Mouse (Mus musculus): Measurements from ENCODE around the gene Otud5. TPM values are rescaled to one million over a fixed set of nuclear protein-coding genes. Genes with fewer than 3 reads are reported as not detected.
"Not testable (repeated sequence)": the region's sequence is repeated elsewhere in the genome, so short reads cannot be mapped to it uniquely, and the experiment has no call there.

Otud5 gene
- polyA plus RNA-seq, 1 experiment from 2014 or later: 45.4 TPM

DNA sequence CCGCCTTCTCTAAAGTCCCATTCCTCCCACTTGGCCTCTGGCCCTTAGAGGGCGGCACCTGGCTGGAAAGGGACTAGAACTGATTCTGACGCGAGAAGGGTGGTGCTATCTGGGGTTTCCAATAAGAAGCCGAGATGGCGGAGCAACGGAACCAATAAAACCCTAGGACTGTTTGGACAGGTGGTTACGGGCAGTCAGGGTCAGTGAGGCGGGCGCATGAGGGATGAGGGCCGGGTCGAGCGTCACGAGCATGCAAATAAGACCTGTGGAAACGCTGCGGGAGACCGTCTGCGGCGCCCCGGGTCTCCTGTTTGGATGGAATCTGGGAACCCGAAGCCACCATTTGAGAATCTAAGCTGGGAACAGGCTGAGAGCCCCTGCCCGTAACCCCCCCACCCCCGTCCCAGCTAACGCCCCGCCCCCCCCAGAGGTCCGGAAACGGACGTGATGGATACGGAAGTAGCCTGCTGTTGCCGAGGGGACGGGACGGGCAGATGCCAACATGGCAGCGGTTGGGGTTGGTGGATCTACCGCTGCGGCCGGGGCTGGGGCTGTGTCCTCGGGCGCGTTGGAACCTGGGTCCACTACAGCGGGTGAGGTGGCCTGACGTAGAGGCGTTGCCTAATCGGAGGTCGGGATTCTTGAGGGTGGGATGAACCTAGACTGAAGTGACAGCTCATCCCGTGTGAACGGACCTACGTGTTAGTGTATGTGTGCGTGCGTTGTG is 42.8 kb downstream of the Otud5 start, which contains the start of gene Slc35a2:
TSS of gene Slc35a2 (plus strand) at position 188 of the 727 bp plus-strand sequence.
- Histone ChIP-seq H3K27ac (peak within 1 kb of the TSS; percentile 75; the same call in 1 of the 2 replicates), H3K36me3 (peaks cover 3% of the 10 kb centered on the region; the same call in 1 of the 2 replicates), H3K27me3 (no peaks in the 10 kb centered on the region), H3K9ac (peak within 1 kb of the TSS; percentile 56), H3K4me3 (peak within 1 kb of the TSS; percentile 58), H3K4me2 (replicated peaks) (peak within 1 kb of the TSS; percentile 70), H3K4me1 (peaks cover 3% of the 10 kb centered on the region; the same call in 1 of the 2 replicates), H3K9me3 (no peaks in the 10 kb centered on the region)
- 12% methylated on average over 49 of the region's 49 CpGs for WGBS
- ATAC-seq (ENCODE audit: low FRiP score, low read depth): peak; percentile 90

DNA sequence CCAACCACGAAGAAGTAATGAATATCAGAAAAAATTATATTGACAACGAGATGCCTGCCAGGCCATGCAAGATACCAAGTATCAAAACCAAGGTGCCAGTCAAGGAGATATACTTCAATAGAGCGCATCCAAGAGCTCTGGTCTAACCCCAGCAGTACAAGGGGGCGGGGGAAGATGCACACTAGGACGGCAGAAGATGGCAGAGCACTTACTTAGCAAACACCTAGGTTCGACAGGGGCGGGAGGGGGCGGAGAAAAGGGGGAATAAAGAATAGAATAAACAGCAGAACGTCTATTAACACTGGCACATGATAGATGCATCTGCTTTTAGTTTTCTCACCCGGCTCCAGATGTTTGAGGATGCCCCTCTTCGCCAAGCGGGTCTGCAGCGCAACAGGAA is 57.0 kb downstream of the Otud5 start:
- Histone ChIP-seq H3K4me3 (peak overlapping the region; percentile 56), H3K9ac (peak overlapping the region; percentile 54), H3K9me3 (no peaks in the 10 kb centered on the region), H3K27ac (peak overlapping the region; percentile 79; the same call in 1 of the 2 replicates), H3K36me3 (peaks cover 26% of the 10 kb centered on the region), H3K27me3 (no peaks in the 10 kb centered on the region), H3K4me2 (replicated peaks) (peak overlapping the region; percentile 63), H3K4me1 (peaks cover 6% of the 10 kb centered on the region; the same call in 1 of the 2 replicates)
- WGBS: 39% methylated on average over 13 of the region's 13 CpGs
- no peak for ATAC-seq (ENCODE audit: low FRiP score, low read depth)

DNA sequence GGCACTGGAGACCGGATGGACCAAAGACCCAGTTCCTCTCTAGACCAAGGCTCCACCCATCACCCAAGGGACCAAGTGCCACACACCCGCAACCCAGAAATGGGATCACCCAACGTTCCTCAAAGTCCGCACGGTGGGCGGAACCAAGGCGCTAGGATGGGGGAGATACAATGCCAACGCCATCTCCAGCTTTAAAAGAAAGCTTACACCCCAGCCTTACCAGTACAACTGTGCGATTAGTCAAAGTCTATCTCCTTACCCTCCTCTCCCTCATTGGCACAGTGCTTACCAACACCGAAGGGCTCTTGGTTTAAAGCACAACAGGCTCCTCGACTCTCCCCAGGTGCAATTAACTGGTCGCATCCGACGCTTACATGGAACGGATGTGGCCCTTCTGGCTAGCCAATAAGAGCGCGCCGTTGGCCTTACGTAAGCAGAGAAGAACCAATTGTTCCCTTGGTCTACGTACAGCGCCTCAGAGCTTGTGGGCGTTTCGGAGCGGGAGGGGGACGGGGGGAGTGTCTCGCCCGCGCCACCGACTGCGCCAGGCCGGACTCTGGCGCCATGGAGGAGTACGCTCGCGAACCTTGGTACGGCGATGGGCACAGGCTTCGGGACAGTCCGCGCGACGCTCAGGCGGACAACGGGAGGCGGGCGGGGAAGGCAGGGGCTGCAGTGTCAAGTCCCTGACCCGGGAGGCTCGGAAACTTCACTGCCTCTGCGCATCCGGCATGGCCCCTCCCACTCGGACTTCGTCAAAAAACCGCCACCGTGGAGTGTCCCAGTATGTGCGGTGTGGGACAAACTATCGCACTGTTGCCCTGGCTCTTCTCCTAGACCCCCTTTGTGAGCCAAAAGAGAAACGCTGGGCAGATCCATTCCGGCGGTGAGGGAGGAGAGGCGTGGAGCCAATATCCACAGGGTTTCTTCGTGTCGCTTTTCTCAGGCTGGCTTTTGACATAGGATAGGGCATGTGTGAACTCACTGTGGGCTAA is 58.0 kb downstream of the Otud5 start, which contains the start of the genes Pqbp1 and Timm17b:
TSS of gene Pqbp1 (minus strand) at position 390 of the 995 bp plus-strand sequence.
TSS of gene Timm17b (plus strand) at position 478 of the 995 bp plus-strand sequence.
- peak; percentile 99 for ATAC-seq (ENCODE audit: low FRiP score, low read depth)
- H3K9me3 ChIP-seq: no peaks in the 10 kb centered on the region
- peak within 1 kb of the TSS; percentile 63 for H3K4me2 ChIP-seq (replicated peaks)
- peaks cover 6% of the 10 kb centered on the region; the same call in 1 of the 2 replicates for H3K4me1 ChIP-seq
- 18% methylated on average over 62 of the region's 62 CpGs for WGBS
- H3K27me3 ChIP-seq: no peaks in the 10 kb centered on the region
- H3K4me3 ChIP-seq: peak within 1 kb of the TSS; percentile 56
- peak within 1 kb of the TSS; percentile 70 for H3K9ac ChIP-seq
- H3K27ac ChIP-seq: peak within 1 kb of the TSS; percentile 79
- peaks cover 19% of the 10 kb centered on the region for H3K36me3 ChIP-seq

DNA sequence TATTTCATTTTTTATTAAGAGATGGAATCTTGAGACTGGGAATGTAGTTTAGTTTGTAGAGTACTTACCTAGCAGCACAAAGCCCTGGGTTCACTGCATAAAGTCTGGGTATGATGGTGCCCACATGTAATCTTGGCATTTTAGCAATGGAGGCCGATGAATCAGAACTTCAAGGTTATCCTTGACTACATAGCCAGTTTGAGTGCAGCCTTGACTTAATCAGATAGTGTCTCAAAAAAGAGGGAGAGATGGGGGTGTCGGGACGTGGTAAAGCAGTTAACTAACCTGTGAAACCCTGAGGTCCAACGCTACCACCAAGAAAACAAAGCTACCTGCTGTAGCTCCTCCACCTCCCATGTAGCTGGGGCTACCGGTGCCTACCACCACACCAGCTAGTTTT is 63.3 kb downstream of the Otud5 start:
- 86% methylated on average over 5 of the region's 5 CpGs for WGBS

DNA sequence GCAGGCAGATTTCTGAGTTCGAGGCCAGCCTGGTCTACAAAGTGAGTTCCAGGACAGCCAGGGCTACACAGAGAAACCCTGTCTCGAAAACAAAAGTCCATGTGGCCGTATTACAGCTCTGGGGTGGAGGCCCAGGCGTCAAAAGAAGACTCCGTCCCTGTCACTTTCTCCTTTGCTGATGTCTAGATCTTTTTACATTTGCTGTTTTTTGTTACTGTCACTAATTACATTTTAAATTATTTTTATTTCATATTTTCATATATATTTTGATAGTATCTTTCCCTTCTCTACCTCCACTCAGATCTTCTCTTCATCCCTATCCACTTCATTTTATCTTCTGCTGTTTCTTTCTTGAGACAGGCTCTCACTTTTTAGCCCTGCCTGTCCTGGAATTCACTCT is 66.6 kb downstream of the Otud5 start, which contains the start of gene Gm10491:
TSS of gene Gm10491 (minus strand) at position 101 of the 400 bp plus-strand sequence.
- Histone ChIP-seq H3K9me3 (no peaks in the 10 kb centered on the region), H3K4me2 (replicated peaks) (no peak within 1 kb of the TSS), H3K4me3 (no peak within 1 kb of the TSS), H3K9ac (no peak within 1 kb of the TSS), H3K27me3 (no peaks in the 10 kb centered on the region), H3K36me3 (peaks cover 12% of the 10 kb centered on the region), H3K4me1 (no peaks in the 10 kb centered on the region), H3K27ac (no peak within 1 kb of the TSS)
- 91% methylated on average over 5 of the region's 5 CpGs for WGBS
- no peak for ATAC-seq (ENCODE audit: low FRiP score, low read depth)

More for the DNA sequence above, 63.3 kb downstream of the Otud5 start:
- H3K4me2 ChIP-seq (replicated peaks): no peak overlapping the region
- H3K4me1 ChIP-seq: no peaks in the 10 kb centered on the region
- no peaks in the 10 kb centered on the region for H3K9me3 ChIP-seq
- ATAC-seq (ENCODE audit: low FRiP score, low read depth): no peak
- H3K36me3 ChIP-seq: peaks cover 12% of the 10 kb centered on the region
- no peak overlapping the region for H3K4me3 ChIP-seq
- H3K9ac ChIP-seq: no peak overlapping the region
- H3K27ac ChIP-seq: no peak overlapping the region
- H3K27me3 ChIP-seq: no peaks in the 10 kb centered on the region

DNA sequence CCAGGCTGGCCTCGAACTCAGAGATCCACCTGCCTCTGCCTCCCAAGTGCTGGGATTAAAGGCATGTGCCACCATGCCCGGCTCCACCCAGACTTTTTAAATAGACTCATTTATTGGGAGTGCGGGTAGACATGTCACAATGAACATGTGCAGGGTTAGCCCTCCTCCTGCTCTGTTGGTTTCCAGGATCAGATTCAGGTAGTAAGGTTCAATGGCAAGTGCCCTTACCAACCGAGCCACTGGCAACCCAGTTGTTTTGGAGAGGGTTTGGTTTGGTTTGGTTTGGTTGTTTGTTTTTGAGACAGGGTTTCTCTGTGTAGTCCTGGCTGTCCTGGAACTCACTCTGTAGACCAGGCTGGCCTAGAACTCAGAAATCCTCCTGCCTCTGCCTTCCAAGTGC is 68.1 kb downstream of the Otud5 start, which contains the start of gene Gm10490:
TSS of gene Gm10490 (plus strand) at position 301 of the 400 bp plus-strand sequence.
- WGBS: 93% methylated on average over 4 of the region's 4 CpGs
- H3K4me3 ChIP-seq; H3K4me2 ChIP-seq (replicated peaks); H3K27me3 ChIP-seq; H3K9ac ChIP-seq; H3K4me1 ChIP-seq; ATAC-seq (ENCODE audit: low FRiP score, low read depth); H3K27ac ChIP-seq; H3K9me3 ChIP-seq: not testable (repeated sequence)
- H3K36me3 ChIP-seq: peaks cover 12% of the 10 kb centered on the region

DNA sequence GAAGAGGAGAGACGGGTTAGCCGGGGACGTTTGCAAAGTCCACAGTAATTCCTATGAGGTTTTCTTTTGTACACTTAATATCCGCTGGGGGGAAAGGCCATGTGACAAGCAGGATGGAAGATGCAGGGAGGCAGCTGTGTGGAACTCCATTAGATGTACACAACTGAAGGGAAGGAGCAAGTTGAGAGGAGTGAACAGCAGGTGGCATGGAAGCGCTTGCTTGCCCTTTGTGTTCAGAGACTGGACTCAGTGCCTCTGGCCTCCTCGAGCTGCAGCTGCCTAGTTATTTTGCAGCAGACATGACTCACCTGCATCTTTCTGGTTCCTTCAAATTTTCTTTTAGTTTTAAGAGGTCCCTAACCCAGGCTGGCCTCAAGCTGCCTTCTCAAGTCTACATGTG is 69.3 kb downstream of the Otud5 start:
- Histone ChIP-seq H3K36me3 (peaks cover 12% of the 10 kb centered on the region), H3K4me3 (no peak overlapping the region), H3K4me1 (no peaks in the 10 kb centered on the region), H3K4me2 (replicated peaks) (no peak overlapping the region), H3K27ac (no peak overlapping the region), H3K9ac (no peak overlapping the region), H3K27me3 (no peaks in the 10 kb centered on the region), H3K9me3 (no peaks in the 10 kb centered on the region)
- WGBS: 69% methylated on average over 6 of the region's 6 CpGs
- no peak for ATAC-seq (ENCODE audit: low FRiP score, low read depth)

DNA sequence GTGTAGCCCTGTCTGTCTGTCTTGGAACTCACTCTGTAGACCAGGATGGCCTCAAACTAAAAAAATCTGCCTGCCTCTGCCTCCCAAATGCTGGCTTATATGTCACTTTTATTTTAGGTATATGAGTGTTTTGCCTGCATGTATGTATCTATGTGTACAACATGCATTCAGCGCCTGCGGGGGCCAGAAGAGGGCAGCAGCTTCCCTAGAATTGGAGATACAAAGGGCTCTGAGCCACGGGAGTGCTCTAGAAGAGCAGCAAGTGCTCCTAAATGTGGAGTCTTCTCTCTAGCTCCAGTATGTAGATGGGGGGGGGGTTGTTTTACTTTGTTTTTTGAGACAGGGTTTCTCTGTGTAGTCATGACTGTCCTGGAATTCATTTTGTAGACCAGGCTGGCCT is 74.5 kb downstream of the Otud5 start:
- not testable (repeated sequence) for H3K9ac ChIP-seq; ATAC-seq (ENCODE audit: low FRiP score, low read depth); H3K4me3 ChIP-seq; H3K36me3 ChIP-seq; H3K9me3 ChIP-seq; H3K27ac ChIP-seq; H3K4me2 ChIP-seq (replicated peaks); H3K4me1 ChIP-seq
- WGBS: 15% methylated on average over 3 of the region's 3 CpGs
- H3K27me3 ChIP-seq: peaks cover 25% of the 10 kb centered on the region

DNA sequence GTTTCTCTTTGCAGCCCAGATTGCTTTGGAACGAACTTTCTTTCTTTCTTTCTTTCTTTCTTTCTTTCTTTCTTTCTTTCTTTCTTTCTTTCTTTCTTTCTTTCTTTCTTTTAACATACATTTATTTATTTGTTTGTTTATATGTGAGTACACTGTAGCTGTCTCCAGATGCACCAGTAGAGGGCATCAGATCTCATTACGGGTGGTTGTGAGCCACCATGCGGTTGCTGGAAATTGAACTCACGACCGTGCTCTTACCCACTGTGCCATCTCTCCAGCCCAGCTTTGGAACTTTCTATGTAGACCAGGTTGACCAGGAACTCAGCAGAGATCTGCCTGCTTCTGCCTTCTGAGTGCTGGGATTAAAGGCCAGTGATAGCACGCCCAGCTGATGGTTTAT is 76.8 kb downstream of the Otud5 start:
- peaks cover 48% of the 10 kb centered on the region for H3K27me3 ChIP-seq
- not testable (repeated sequence) for H3K9ac ChIP-seq; H3K4me3 ChIP-seq; H3K4me2 ChIP-seq (replicated peaks); H3K36me3 ChIP-seq; H3K27ac ChIP-seq; H3K4me1 ChIP-seq; ATAC-seq (ENCODE audit: low FRiP score, low read depth); H3K9me3 ChIP-seq
- 60% methylated on average over 6 of the region's 6 CpGs for WGBS

DNA sequence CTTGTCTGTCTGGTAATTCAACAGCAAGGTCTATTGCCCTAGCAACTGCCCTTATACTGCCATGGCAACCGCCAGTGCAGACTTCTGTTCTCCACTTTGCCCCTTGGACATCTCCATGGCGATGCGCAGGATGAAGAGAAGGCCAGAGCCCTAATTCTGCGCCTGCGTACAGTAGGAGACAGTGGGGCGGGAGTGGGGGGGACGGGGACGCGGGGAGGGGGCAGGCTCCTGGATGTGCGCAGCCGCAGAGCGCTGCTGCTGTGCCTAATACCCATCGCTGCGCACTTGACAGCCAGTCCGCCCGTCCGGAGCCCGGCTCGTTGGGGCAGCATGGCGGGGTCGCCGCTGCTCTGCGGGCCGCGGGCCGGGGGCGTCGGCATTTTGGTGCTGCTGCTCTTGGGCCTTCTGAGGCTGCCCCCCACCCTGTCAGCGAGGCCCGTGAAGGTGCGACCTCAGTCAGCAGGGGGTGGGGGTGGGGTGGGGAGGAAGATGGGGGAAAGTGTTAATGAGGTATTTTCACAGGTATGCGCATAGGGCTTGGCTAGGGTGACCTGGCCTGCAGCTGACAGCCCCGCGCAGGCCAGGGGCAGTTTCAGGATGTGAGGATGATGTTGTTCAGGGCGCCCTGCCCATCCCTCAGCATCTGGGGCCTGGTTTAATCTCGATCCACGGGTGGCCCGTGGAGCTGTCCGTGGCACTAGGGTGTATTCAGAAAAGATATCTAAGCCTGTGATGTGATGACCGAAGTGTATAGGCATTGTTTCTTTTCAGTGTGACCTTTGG is 78.6 kb downstream of the Otud5 start, which contains the start of gene Pcsk1n:
TSS of gene Pcsk1n (plus strand) at position 222 of the 783 bp plus-strand sequence.
- no peaks in the 10 kb centered on the region for H3K4me1 ChIP-seq
- H3K27me3 ChIP-seq: peaks cover 66% of the 10 kb centered on the region
- no peak for ATAC-seq (ENCODE audit: low FRiP score, low read depth)
- H3K4me2 ChIP-seq (replicated peaks): peak within 1 kb of the TSS; percentile 56
- 20% methylated on average over 29 of the region's 40 CpGs for WGBS
- H3K36me3 ChIP-seq: no peaks in the 10 kb centered on the region
- H3K9me3 ChIP-seq: no peaks in the 10 kb centered on the region
- no peak within 1 kb of the TSS for H3K27ac ChIP-seq
- peak within 1 kb of the TSS; percentile 30 for H3K4me3 ChIP-seq
- no peak within 1 kb of the TSS for H3K9ac ChIP-seq

DNA sequence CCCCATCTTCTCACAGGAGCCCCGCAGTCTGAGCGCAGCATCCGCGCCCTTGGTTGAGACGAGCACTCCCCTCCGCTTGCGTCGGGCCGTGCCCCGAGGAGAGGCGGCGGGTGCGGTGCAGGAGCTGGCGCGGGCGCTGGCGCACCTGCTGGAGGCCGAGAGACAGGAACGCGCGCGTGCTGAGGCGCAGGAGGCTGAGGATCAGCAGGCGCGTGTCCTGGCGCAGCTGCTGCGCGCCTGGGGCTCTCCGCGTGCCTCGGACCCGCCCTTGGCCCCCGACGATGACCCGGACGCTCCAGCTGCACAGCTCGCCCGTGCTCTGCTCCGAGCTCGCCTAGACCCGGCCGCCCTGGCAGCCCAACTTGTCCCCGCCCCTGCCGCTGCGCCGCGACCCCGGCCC is 80.9 kb downstream of the Otud5 start:
- H3K4me3 ChIP-seq: peak overlapping the region; percentile 31
- no peaks in the 10 kb centered on the region for H3K9me3 ChIP-seq
- WGBS: 10% methylated on average over 44 of the region's 48 CpGs
- H3K9ac ChIP-seq: no peak overlapping the region
- H3K27ac ChIP-seq: no peak overlapping the region
- peak overlapping the region; percentile 58 for H3K4me2 ChIP-seq (replicated peaks)
- no peaks in the 10 kb centered on the region for H3K36me3 ChIP-seq
- peaks cover 85% of the 10 kb centered on the region for H3K27me3 ChIP-seq
- ATAC-seq (ENCODE audit: low FRiP score, low read depth): no peak
- H3K4me1 ChIP-seq: no peaks in the 10 kb centered on the region

Data from limb, embryonic 13.5 days (tissue).